Mouse (Mus musculus): ENCODE measurements at regions not wholly inside any gene's neighbourhood (a gene's known extent, or its start where the extent isn't known, plus 50 kb on each side); places are given as distances from the start of the nearest gene placed in this dataset.

DNA sequence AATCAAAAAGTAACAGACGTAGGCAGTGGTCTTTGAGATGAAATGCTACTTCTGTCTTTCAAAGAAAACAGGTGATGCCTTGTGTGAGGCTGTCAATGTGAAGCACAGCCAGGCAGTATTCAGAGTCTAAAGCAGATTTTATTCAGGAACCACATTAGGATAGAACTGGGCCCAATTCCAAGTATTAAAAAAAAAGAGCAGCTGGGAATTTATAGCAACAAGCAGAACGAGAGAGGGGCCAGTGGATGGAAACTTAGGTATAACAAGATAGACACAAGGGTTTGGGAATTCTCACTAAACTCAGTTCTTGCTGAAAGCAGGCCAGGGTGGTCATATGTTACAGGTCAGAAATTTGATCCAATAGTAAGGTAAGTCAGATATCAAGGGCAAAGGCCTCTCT lies 72.6 kb downstream of the Rbmxl2 start:
- DNase-seq, result peak; percentile 6

All from cerebellum, adult 9-10 months (tissue).